Mouse (Mus musculus) heart, adult 18-20 months (tissue): ENCODE measurements at regions not wholly inside any gene's neighbourhood (a gene's known extent, or its start where the extent isn't known, plus 50 kb on each side); places are given as distances from the start of the nearest gene placed in this dataset.

Experiments
- DNase-seq, 2 experiments: peaks; one replicate each; pipeline ENCODE4 v3.0.0; 2021 to 2022; ENCODE audit warnings: mixed read lengths in 1 of 2

DNA sequence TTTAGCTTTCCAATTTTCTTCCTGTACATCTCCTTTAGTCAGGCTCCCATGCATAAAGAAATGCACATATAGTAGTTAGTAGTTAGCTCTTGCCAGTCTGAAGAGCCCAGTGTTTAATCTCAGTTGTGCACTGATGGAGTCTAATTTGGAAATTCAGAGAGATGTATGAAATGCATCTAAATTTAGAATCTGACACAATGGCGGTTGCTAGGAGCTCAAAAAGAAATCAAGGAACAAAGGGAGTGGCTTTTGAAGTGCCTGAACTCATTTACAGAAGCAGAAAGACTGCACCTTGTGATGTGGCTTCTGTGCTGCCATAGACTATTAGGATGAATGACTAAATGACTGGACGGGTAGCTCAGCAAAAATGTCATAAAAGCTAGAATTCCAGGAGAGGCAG lies 916.3 kb downstream of the Rps29 start:
- peak; percentile 12 to 14 for DNase-seq

DNA sequence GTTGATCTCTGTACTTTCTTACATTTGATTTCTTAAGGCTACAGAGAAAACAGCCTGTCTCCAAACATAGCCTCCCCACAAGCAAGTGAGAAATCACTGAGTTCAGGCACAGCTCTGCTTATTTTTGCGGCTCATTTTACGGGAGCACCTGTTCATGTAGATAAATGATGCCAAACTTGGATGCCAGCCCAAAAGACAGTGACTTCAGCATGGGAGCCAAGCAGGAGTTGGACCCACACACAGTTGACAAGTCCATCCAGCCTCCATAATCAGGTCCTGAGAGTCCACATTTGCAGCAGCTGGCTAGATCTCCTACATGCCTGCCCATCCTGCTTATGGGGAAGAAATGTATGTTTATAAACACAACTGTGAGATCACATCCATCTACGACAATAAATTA lies 927.2 kb downstream of the Rps29 start:
- no peak for DNase-seq

DNA sequence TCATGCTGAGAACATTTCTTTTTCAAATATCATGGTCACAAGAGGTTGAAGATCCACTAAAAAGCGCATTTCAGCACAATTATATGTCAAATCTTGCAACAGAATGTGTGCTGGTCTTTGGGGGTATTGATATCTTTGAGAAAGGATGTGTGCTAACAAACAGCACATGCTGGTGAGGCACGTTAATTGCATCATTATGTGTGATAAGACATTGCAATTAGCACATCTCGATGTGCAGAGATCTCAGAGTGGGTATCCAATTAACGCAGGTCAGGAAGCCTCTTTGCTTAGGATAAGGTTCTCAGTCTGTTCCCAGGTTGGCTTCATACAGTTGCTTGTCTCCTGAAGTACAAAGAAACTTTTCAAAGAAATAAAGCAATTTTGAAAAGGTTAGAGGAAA lies 941.9 kb downstream of the Rps29 start:
- no peak for DNase-seq

DNA sequence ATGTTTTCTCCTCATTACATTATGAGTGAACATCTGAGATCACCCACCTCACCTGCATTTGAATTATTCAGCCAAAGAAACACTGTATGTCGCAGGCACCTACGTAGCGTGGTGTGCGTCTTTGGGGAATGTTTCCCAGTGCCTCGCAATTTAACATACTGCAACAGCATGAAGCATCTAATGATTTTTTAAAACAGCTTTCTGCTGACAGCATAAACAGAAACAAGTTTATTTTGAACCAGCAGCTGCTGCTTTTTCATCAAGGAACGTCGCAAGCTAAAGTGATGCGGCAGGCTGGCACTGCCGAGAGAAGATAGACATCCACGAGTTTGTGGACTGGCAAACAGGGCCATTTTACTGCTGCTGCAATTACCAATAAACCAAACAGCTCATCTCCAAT lies 950.7 kb downstream of the Rps29 start:
- DNase-seq = no peak

DNA sequence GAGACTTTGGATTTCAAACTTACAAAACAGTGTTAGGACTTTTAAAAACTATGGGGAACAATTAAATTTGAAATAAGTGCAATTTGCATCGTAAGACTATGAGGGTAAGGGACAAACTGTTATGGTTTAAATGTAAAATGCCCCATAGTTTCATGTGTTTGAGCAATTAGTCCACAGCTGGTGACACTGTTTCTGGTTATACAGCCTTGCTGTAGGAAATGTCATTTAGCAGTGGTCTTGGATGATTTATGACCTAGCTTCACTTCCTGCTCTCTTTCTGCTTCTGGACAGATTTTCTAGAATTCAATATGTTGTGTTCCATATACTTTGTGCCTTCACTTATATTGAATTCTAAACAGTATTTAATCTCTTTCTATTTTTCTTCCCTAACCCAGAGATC lies 961.5 kb upstream of the Mdga2 start:
- no peak for DNase-seq

DNA sequence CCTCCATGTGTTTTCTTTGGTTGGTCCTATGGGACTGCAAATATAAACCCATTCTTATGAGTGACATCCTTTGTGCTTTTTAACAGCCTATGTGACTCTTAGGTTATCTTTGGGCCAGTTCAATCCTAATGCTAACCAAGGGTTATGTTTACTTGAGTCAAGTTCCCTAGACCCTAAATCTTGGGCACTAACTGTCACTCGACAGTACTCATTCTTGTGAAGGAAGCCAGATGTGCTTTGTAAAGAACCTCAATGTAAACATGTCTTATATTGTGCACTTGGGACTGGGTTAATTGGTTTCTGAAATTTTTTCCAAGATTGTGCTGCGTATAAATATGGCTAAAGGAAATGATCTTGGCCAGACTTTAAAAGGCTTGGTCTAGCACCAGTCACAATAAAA lies 939.0 kb upstream of the Mdga2 start:
- DNase-seq = no peak

DNA sequence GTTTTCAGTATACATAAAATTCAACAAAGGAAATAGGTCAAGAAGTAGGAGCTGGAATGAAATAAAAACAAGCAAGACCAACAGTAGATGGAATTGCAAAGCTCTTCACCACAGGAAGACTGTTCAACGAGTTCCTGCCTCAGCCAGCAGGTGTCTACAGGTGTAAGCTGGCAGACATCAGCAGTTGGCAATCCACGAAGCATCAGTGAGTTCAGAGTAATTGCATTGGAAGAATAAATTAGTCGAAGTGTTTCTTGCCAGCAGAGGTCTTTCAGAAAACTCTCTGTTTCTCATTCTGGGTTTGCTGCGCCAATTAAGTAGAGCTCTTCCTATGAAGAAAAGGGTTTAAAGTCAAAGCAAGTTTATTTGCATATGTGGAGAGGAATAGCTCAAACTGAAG lies 925.7 kb upstream of the Mdga2 start:
- DNase-seq = no peak

DNA sequence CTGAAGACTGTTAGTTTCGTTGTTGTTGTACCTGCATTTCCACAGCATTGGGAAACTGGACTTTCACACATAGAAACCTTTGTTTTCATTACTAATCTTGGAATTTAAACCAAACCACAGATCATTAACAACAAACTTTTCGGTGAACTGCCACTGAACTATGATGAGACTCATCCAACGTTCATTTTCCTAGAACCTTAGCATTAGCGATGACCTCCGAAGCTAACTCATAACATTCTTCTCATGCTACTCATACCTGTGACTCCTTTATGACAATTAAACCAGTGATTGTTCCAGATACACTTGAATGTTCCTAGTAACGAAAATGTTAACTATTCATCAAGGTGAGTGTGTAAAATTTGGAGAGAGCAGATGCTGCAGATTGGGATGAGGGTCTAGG lies 917.5 kb upstream of the Mdga2 start:
- no peak for DNase-seq

DNA sequence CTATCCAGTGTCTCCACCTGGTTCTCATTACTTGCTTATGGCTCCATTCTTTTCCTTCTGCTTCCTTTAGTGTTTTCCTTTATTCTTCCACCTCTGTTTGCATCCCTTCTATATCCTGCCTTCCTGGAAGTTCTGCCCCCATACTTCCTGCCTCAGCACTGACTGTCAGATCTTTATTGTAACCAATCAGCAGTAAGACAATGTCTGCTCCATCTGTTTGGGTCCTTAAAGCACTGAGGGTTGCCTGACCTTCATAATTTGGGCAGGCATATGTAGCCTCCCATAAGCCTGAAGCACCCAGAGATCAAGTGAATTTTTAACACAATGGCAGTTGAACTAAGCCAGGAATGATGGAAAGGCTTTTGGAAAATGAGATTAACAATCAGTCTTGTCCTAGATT lies 909.4 kb upstream of the Mdga2 start:
- no peak for DNase-seq

DNA sequence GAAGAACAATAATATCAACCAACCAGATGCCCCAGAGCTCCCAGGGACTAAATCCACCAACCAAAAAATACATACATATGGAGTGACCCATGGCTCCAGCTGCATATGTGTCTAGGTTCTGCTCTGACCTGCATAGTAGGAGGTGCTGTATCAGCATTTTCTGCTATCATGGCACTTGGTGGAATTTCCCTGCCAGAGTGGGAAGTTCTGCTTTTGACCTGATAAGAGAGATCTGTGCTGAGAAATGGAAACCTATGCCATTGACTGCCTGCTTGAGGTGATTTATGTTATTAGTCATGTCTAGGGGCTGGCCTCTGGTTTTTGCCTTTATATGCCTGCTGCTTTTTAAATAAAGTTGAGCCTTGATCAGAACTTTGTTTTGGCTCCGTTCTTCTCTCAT lies 893.4 kb upstream of the Mdga2 start:
- no peak for DNase-seq
